Mouse (Mus musculus) heart, adult 2 months (tissue): ENCODE measurements around the gene Fhad1.

ENCODE experiments used
- CTCF ChIP-seq: fragments of 200-600 bp; IDR thresholded peaks from 2 replicates; pipeline ENCODE4 v1.8.1; 2022; ENCODE audit warnings: antibody characterized with exemption, mild to moderate bottlenecking, moderate library complexity
- POLR2A ChIP-seq: fragments of 200-500 bp; IDR thresholded peaks from 2 replicates; pipeline ENCODE4 v1.6.1; 2011; ENCODE audit warnings: mild to moderate bottlenecking, low read depth, low read length, control low read depth; ENCODE audit not compliant: insufficient read depth

DNA sequence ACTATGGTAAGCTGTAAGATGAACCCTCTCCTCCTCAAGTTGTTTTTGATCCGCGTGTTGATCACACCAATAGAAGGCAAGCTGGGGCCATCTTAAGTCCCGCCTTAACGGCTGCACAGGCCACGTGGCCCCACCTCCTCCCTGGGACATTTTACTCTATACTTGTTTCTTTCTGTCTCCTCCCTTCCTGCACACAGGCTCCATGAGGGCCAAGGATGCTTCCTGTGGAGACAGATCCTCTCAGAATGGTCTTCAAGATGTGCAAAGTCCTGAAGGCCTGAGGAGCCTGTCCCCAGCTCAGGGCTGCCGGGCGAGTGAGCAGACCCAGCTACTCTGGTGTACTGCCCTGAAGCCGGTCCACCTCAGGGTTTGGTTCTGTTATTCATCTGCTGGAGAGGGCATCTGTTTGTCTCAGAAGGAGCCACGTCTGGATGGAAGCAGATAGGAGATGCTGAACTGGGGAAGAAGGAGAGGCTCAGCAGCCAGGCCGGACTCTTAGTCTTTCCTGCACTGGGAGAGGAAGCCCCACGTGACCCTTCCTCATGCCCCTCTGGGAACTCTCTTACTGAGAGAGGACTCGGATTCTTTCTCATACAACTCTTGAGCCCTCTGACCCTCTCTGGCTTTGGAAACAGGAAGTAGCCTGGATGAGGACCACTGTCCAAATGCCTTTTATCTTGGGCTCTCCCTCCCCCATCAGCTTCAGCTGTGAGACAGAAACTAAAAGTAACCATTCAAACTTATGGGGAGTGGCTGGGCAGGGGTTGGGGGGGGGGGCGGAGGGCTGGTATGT lies 101.5 kb downstream of the Fhad1 start:
- TF ChIP-seq POLR2A: no peak
- TF ChIP-seq CTCF: no peak
